Mouse (Mus musculus) heart, embryonic 16.5 days (tissue): ENCODE results near the gene Nr2e1. TPM values are rescaled to one million over a fixed set of nuclear protein-coding genes. Genes with fewer than 3 reads are reported as not detected.

Experiments
- ATAC-seq: fragments of 200-750 bp; cut with Nextera tagmentation; replicated peaks from 2 replicates; pipeline ENCODE4 v1.8.0; 2017; ENCODE audit warnings: moderate number of reproducible peaks; ENCODE audit not compliant: insufficient read depth, low FRiP score; ENCODE audit errors: extremely low read depth
- H3K27ac ChIP-seq: fragments of 300-500 bp; sonication (generic); 2 replicates; pipeline ENCODE4 v1.5.1; 2014; ENCODE audit warnings: mild to moderate bottlenecking, low read length, control low read depth, moderate library complexity
- H3K27me3 ChIP-seq: fragments of 300-500 bp; sonication (generic); 2 replicates; pipeline ENCODE4 v1.6.1; 2014; ENCODE audit warnings: low read length, mixed read lengths; ENCODE audit not compliant: control insufficient read depth, insufficient read depth
- H3K36me3 ChIP-seq: fragments of 300-500 bp; sonication (generic); 2 replicates; pipeline ENCODE4 v1.6.1; 2014; ENCODE audit not compliant: control insufficient read depth, insufficient read depth
- H3K4me1 ChIP-seq: fragments of 300-500 bp; sonication (generic); 2 replicates; pipeline ENCODE4 v1.6.1; 2014; ENCODE audit warnings: low read length, mixed read lengths; ENCODE audit not compliant: control insufficient read depth, insufficient read depth
- H3K4me2 ChIP-seq: fragments of 300-500 bp; sonication (generic); 2 replicates; pipeline ENCODE4 v1.6.1; 2014; ENCODE audit warnings: low read depth, mild to moderate bottlenecking, control low read depth, low read length
- H3K4me3 ChIP-seq: fragments of 300-500 bp; sonication (generic); 2 replicates; pipeline ENCODE4 v1.5.1; 2014; ENCODE audit warnings: mild to moderate bottlenecking, control low read depth, low read length
- H3K9ac ChIP-seq: fragments of 300-500 bp; sonication (generic); 2 replicates; pipeline ENCODE4 v1.6.1; 2014; ENCODE audit warnings: low read length, control low read depth
- H3K9me3 ChIP-seq: fragments of 300-500 bp; sonication (generic); replicated peaks from 2 replicates; pipeline ENCODE4 v1.6.1; 2016; ENCODE audit warnings: low read length; ENCODE audit not compliant: control insufficient read depth
- WGBS: fragments of 180-500 bp; shearing (Covaris S2); extraction: QIAGEN DNeasy Blood & Tissue Kit; methylation state at CpG from one replicate; pipeline ENCODE4 v1.1.7; 2014; 5-methylcytosine and 5-hydroxymethylcytosine counted together
- polyA plus RNA-seq: library from polyadenylated mRNA; unstranded; fragments of >200 nt; fragmentation: Nextera tagmentation; extraction: Ambion mirVana; gene quantifications from 2 replicates; pipeline ENCODE4 v1.2.1, GENCODE M21; 2015

Nr2e1 gene
- polyA plus RNA-seq, 1 experiment from 2014 or later: not detected

DNA sequence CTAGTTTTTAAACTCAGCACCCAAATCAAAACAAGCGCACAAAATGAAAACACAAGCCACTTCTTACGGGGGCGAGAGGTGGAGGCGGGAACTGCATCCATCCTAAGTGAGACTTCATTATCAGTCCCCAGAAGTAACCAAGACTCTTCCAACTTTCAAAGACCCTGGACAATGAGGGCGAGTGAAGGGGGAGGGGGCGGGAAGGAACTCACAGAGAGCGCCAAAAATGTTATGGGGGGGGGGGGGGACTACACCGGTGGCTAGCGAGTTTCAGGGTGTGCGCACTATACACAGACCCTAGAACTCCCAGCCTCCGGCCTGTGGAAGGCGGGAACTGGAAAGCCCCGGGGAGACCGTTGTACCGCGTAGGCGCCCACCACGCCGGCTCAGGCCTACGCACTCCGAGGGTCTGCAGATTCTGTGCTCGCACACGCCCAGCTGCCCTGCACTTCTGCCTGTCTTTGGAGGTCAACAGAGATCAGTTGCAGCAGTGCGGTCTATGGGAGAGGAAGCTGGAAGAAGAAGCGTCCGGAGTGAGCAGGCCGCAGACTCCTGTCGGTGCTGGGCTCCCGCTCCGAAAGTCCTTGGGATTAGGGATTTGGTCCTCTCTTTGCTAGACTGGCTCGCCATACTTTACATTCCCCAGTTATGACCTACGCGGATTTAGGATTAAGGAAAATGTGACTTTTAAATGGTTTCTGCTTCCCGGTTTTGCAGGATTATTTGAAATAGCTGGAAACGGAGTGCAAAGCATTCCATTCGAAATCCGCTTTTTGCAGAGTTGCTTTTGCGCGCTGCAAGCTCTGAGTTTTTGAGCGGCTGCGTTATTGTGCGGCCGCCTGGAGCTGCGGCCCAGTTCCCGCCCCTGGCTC lies 1.5 kb downstream of the Nr2e1 start:
- Histone ChIP-seq H3K36me3 (no peaks in the 10 kb centered on the region), H3K4me3 (no peak overlapping the region; the same call in 1 of the 2 replicates), H3K9ac (no peak overlapping the region), H3K27me3 (peaks cover 83% of the 10 kb centered on the region), H3K27ac (no peak overlapping the region), H3K4me1 (peaks cover 19% of the 10 kb centered on the region; the same call in 1 of the 2 replicates), H3K4me2 (peak overlapping the region; percentile 14; the same call in 1 of the 2 replicates), H3K9me3 (no peaks in the 10 kb centered on the region)
- no peak; the same call in 1 of the 2 replicates for ATAC-seq
- 3% methylated on average over 44 of the region's 45 CpGs for WGBS

DNA sequence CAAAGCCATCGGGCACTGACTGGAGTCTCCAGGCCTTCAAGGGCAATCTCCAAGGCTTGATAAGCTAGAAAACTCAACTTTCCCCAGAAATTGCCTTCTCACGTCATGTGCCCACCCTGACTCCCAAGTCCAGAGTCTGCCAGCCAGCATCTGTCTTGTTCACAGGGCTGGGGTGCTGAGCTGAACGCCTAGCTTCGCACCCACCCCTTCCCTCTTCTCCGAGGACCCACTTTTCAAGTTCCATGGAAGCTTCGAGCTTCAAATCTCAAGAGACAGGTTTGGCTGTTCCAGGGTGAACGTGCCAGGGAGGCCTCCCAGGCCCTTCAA lies 2.5 kb downstream of the Nr2e1 start:
- Histone ChIP-seq H3K9me3 (no peaks in the 10 kb centered on the region), H3K4me2 (no peak overlapping the region), H3K27me3 (peaks cover 82% of the 10 kb centered on the region), H3K4me1 (peaks cover 19% of the 10 kb centered on the region; the same call in 1 of the 2 replicates), H3K4me3 (no peak overlapping the region), H3K27ac (no peak overlapping the region), H3K36me3 (no peaks in the 10 kb centered on the region), H3K9ac (no peak overlapping the region)
- ATAC-seq: no peak
- WGBS: 7% methylated on average over 7 of the region's 7 CpGs

- Histone ChIP-seq H3K9ac (no peak overlapping the region), H3K4me3 (peak overlapping the region; percentile 38), H3K4me1 (peaks cover 19% of the 10 kb centered on the region; the same call in 1 of the 2 replicates), H3K36me3 (no peaks in the 10 kb centered on the region), H3K4me2 (peak overlapping the region; percentile 42; the same call in 1 of the 2 replicates), H3K27ac (no peak overlapping the region), H3K27me3 (peaks cover 82% of the 10 kb centered on the region), H3K9me3 (no peaks in the 10 kb centered on the region)
- WGBS: 1% methylated on average over 29 of the region's 29 CpGs
- ATAC-seq: no peak
Measured at GRCm38 (mm10) chr10:42580131-42580950, 3.1 kb downstream of the Nr2e1 start.

- Histone ChIP-seq H3K27me3 (peaks cover 82% of the 10 kb centered on the region), H3K9ac (no peak overlapping the region), H3K4me3 (peak overlapping the region; percentile 38), H3K36me3 (no peaks in the 10 kb centered on the region), H3K4me1 (peaks cover 19% of the 10 kb centered on the region; the same call in 1 of the 2 replicates), H3K4me2 (peak overlapping the region; percentile 42), H3K27ac (no peak overlapping the region), H3K9me3 (no peaks in the 10 kb centered on the region)
- ATAC-seq: no peak
- under 1% methylated on average over 41 of the region's 41 CpGs for WGBS
Measured at GRCm38 (mm10) chr10:42579475-42580130, 3.8 kb downstream of the Nr2e1 start.

- ATAC-seq: no peak
- Histone ChIP-seq H3K36me3 (no peaks in the 10 kb centered on the region), H3K4me2 (0 out of 2 replicates have a peak overlapping the region, but pooled peaks have one; percentile 42), H3K9ac (no peak overlapping the region), H3K9me3 (no peaks in the 10 kb centered on the region), H3K27ac (no peak overlapping the region), H3K27me3 (peaks cover 82% of the 10 kb centered on the region), H3K4me1 (peaks cover 14% of the 10 kb centered on the region; the same call in 1 of the 2 replicates), H3K4me3 (peak overlapping the region; percentile 38; the same call in 1 of the 2 replicates)
- WGBS: 3% methylated on average over 22 of the region's 22 CpGs
Measured at GRCm38 (mm10) chr10:42578698-42579474, 4.5 kb downstream of the Nr2e1 start.

DNA sequence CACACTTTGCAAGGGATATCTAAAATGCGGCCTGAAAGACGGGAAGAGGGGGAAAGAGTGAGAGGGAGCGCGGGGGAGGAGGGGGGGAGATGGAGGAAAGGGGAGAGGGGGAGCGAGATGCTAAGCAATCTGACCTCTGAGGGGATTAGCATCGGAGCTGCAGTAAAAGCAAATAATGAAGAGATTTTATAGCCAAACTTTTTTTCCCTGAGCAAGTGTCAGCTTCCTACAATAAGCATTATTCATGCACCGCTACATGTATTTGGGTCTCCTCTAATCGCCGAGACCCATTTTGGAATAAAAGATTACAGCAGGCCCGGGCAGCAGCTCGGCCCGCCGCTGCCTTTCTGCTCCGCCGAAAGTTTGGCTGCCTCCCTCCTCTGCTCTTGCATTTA lies 5.2 kb downstream of the Nr2e1 start:
- ATAC-seq: no peak
- Histone ChIP-seq H3K4me2 (no peak overlapping the region), H3K27me3 (peaks cover 83% of the 10 kb centered on the region), H3K9ac (no peak overlapping the region), H3K27ac (no peak overlapping the region), H3K4me1 (peaks cover 9% of the 10 kb centered on the region; the same call in 1 of the 2 replicates), H3K4me3 (no peak overlapping the region), H3K36me3 (no peaks in the 10 kb centered on the region), H3K9me3 (no peaks in the 10 kb centered on the region)
- 2% methylated on average over 15 of the region's 15 CpGs for whole genome bisulfite sequencing

- ATAC-seq: no peak
- Histone ChIP-seq H3K4me2 (no peak overlapping the region), H3K9ac (no peak overlapping the region), H3K9me3 (no peaks in the 10 kb centered on the region), H3K27ac (no peak overlapping the region), H3K36me3 (no peaks in the 10 kb centered on the region), H3K4me3 (no peak overlapping the region), H3K27me3 (peaks cover 85% of the 10 kb centered on the region), H3K4me1 (peaks cover 9% of the 10 kb centered on the region; the same call in 1 of the 2 replicates)
- WGBS: 3% methylated on average over 15 of the region's 15 CpGs
Measured at GRCm38 (mm10) chr10:42577525-42578280, 5.7 kb downstream of the Nr2e1 start.

GRCm38 (mm10) chr10:42574639-42575038 lies 8.8 kb downstream of the Nr2e1 start:
- no peaks in the 10 kb centered on the region for H3K36me3 ChIP-seq
- peaks cover 86% of the 10 kb centered on the region for H3K27me3 ChIP-seq
- H3K4me2 ChIP-seq: no peak overlapping the region
- H3K4me3 ChIP-seq: no peak overlapping the region
- H3K4me1 ChIP-seq: peaks cover 3% of the 10 kb centered on the region; the same call in 1 of the 2 replicates
- H3K9ac ChIP-seq: no peak overlapping the region
- 2% methylated on average over 10 of the region's 10 CpGs for WGBS
- no peaks in the 10 kb centered on the region for H3K9me3 ChIP-seq
- no peak overlapping the region for H3K27ac ChIP-seq
- no peak for ATAC-seq
